Mouse (Mus musculus) small intestine, adult 2 months (tissue): ENCODE results near the gene Zfp286.

Experiments
- CTCF ChIP-seq: fragments of 200-500 bp; IDR thresholded peaks from 2 replicates; pipeline ENCODE4 v1.5.1; 2012; ENCODE audit warnings: low read depth, mild to moderate bottlenecking, control low read depth, inconsistent platforms, low read length, moderate library complexity, mixed read lengths; ENCODE audit not compliant: insufficient replicate concordance, insufficient read length; ENCODE audit errors: extremely low read depth
- POLR2A ChIP-seq: fragments of 200-500 bp; IDR thresholded peaks from 2 replicates; pipeline ENCODE4 v1.6.1; 2012; ENCODE audit warnings: low read depth, mild to moderate bottlenecking, control low read depth, inconsistent platforms, low read length, moderate library complexity

- TF ChIP-seq CTCF (no peak), POLR2A (no peak)
Observed at GRCm38 (mm10) chr11:62827135-62827534, 37.9 kb upstream of the Zfp286 start.
